Mouse (Mus musculus): ENCODE results near the gene Vtcn1. TPM values are rescaled to one million over a fixed set of nuclear protein-coding genes. Genes with fewer than 3 reads are reported as not detected.
"Not testable (repeated sequence)": the region's sequence is repeated elsewhere in the genome, so short reads cannot be mapped to it uniquely, and the experiment has no call there.

Vtcn1 gene
- polyA plus RNA-seq, 1 experiment from 2014 or later: not detected

DNA sequence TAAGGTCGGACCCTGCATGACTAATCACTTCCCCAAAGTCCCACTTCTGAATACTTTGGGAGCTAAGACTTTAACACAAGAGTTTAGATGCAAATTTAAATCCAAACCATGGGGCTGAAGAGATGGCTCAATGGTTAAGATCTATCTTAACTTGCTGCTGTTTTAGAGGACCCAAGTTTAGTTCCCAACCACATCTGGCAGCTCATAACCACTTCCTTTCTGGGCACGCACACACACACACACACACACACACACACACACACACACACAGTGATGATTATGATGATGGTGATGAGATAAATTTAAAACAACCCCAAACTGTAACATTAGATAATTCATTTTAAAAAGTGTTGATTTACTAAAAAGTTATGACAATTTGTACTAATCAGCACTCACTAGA is 13.4 kb upstream of the Vtcn1 start:
- H3K4me3 ChIP-seq (replicated peaks): no peak overlapping the region
- H3K27ac ChIP-seq: no peak overlapping the region
- H3K4me2 ChIP-seq: no peak overlapping the region
- no peaks in the 10 kb centered on the region for H3K36me3 ChIP-seq (replicated peaks)
- 78% methylated on average over 2 of the region's 2 CpGs for WGBS
- H3K27me3 ChIP-seq: no peaks in the 10 kb centered on the region
- no peak overlapping the region for H3K9ac ChIP-seq
- H3K4me1 ChIP-seq: no peaks in the 10 kb centered on the region
- ATAC-seq (ENCODE audit: low FRiP score): no peak
- no peaks in the 10 kb centered on the region for H3K9me3 ChIP-seq

- not testable (repeated sequence) for H3K27ac ChIP-seq; ATAC-seq (ENCODE audit: low FRiP score); H3K4me1 ChIP-seq; H3K9ac ChIP-seq; H3K36me3 ChIP-seq (replicated peaks); H3K9me3 ChIP-seq; H3K27me3 ChIP-seq; H3K4me2 ChIP-seq; H3K4me3 ChIP-seq (replicated peaks)
- 54% methylated on average over 1 of the region's 1 CpGs for WGBS
Measured at GRCm38 (mm10) chr3:100815490-100815889, 9.8 kb upstream of the Vtcn1 start.

- Histone ChIP-seq H3K9ac (no peak overlapping the region), H3K27ac (no peak overlapping the region), H3K4me1 (no peaks in the 10 kb centered on the region), H3K27me3 (no peaks in the 10 kb centered on the region), H3K9me3 (no peaks in the 10 kb centered on the region), H3K4me2 (no peak overlapping the region), H3K36me3 (replicated peaks) (no peaks in the 10 kb centered on the region), H3K4me3 (replicated peaks) (no peak overlapping the region)
- 78% methylated on average over 4 of the region's 4 CpGs for WGBS
- no peak for ATAC-seq (ENCODE audit: low FRiP score)
Measured at GRCm38 (mm10) chr3:100818709-100819108, 6.5 kb upstream of the Vtcn1 start.

DNA sequence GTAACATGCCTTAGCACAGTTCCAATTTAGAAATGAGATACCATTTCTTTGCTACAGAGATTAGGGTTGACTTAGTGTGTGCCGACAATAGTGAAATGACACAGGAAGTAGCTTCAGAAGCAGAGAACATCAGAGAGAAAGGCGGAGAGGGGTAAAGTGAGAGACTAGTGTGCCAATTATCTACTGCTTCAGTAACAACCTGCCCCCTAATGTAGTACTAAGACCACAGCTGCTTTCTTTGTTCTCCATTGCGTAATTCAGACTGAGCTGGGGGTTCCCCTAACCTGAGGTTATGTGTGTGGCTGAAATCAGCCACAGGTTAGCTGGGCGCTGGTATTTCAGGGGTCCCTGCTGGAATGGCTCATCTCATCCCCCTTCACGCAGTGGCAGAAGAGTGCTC is 5.7 kb upstream of the Vtcn1 start:
- H3K4me3 ChIP-seq (replicated peaks): no peak overlapping the region
- no peak overlapping the region for H3K9ac ChIP-seq
- 95% methylated on average over 5 of the region's 5 CpGs for WGBS
- no peak for ATAC-seq (ENCODE audit: low FRiP score)
- no peak overlapping the region for H3K27ac ChIP-seq
- H3K27me3 ChIP-seq: no peaks in the 10 kb centered on the region
- no peaks in the 10 kb centered on the region for H3K36me3 ChIP-seq (replicated peaks)
- no peak overlapping the region for H3K4me2 ChIP-seq
- no peaks in the 10 kb centered on the region for H3K9me3 ChIP-seq
- H3K4me1 ChIP-seq: no peaks in the 10 kb centered on the region

DNA sequence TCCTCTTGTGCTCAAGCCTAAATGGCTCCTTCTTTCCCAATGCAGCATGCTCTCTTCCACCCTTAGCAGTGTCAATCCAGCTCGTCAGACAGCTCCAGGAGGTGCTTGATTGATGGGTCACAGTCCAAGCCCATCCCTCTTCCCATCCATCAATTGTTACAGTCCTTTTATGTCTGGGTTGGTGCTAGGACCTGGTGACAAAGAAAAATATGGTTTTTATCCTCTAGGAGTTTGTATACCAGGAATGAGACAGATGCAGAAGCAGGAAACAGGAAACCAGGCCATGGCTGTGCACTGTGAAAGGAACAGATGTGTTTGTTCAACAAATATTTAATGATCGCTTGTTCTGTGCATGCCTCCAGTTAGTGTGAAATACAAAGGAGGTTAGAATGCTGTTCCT is 4.4 kb upstream of the Vtcn1 start:
- H3K27ac ChIP-seq: no peak overlapping the region
- WGBS: 75% methylated on average over 2 of the region's 2 CpGs
- H3K4me1 ChIP-seq: no peaks in the 10 kb centered on the region
- ATAC-seq (ENCODE audit: low FRiP score): no peak
- H3K9ac ChIP-seq: no peak overlapping the region
- no peak overlapping the region for H3K4me3 ChIP-seq (replicated peaks)
- H3K4me2 ChIP-seq: no peak overlapping the region
- H3K9me3 ChIP-seq: no peaks in the 10 kb centered on the region
- H3K36me3 ChIP-seq (replicated peaks): no peaks in the 10 kb centered on the region
- no peaks in the 10 kb centered on the region for H3K27me3 ChIP-seq

DNA sequence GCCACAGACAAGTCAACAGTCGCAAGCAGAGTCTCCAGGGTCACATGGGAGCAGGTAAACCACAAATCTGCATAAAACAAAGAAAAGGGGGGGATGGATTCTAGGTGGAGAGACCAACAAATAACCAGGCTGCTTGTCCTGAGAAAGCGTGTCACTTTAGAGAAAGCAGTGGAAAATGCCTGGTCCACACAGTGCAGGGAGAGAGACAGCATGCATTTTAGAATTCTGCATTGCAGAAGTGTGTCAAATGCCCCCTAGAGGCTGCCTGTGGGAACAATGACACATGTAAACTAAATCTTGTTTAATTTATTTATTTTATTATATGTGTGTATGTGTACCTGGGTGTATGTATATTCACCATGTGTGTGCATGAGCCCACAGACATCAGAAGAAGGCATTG is 4.0 kb upstream of the Vtcn1 start:
- Histone ChIP-seq H3K36me3 (replicated peaks) (no peaks in the 10 kb centered on the region), H3K27ac (no peak overlapping the region), H3K27me3 (no peaks in the 10 kb centered on the region), H3K4me1 (no peaks in the 10 kb centered on the region), H3K9me3 (no peaks in the 10 kb centered on the region), H3K4me3 (replicated peaks) (no peak overlapping the region), H3K9ac (no peak overlapping the region), H3K4me2 (no peak overlapping the region)
- WGBS: 76% methylated on average over 2 of the region's 2 CpGs
- ATAC-seq (ENCODE audit: low FRiP score): peak; percentile 41; the same call in 1 of the 2 replicates

DNA sequence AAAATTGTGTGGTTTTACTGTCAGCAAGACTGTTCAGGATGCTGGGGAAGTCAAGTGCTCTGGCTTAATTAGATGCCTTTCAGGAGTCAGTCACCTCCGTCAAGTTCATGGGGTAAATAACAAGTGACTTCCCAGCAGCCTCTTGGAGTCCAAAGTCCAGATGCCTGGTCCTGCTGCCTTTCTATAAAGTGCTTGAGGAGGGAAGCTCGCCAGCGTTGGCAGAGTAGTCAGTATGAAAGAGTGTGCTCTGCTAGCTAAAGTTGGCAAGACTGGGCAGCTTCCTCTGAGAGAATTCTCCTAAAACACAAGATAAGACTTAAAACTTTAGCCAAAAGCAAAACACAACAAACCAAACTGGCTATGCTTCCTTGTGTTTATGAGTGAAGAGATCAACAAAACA is 18.5 kb downstream of the Vtcn1 start:
- H3K4me2 ChIP-seq: no peak overlapping the region
- H3K4me3 ChIP-seq (replicated peaks): no peak overlapping the region
- ATAC-seq (ENCODE audit: low FRiP score): no peak
- H3K4me1 ChIP-seq: no peaks in the 10 kb centered on the region
- H3K36me3 ChIP-seq (replicated peaks): no peaks in the 10 kb centered on the region
- WGBS: 69% methylated on average over 3 of the region's 3 CpGs
- H3K27me3 ChIP-seq: no peaks in the 10 kb centered on the region
- no peak overlapping the region for H3K9ac ChIP-seq
- H3K9me3 ChIP-seq: no peaks in the 10 kb centered on the region
- no peak overlapping the region for H3K27ac ChIP-seq

GRCm38 (mm10) chr3:100844366-100844765 is 19.1 kb downstream of the Vtcn1 start:
- Histone ChIP-seq H3K4me2 (no peak overlapping the region), H3K4me1 (no peaks in the 10 kb centered on the region), H3K36me3 (replicated peaks) (no peaks in the 10 kb centered on the region), H3K27me3 (no peaks in the 10 kb centered on the region), H3K27ac (no peak overlapping the region), H3K4me3 (replicated peaks) (no peak overlapping the region), H3K9me3 (no peaks in the 10 kb centered on the region), H3K9ac (no peak overlapping the region)
- ATAC-seq (ENCODE audit: low FRiP score): no peak
- WGBS: 79% methylated on average over 5 of the region's 5 CpGs

- Histone ChIP-seq H3K9me3 (no peaks in the 10 kb centered on the region), H3K4me1 (no peaks in the 10 kb centered on the region), H3K36me3 (replicated peaks) (no peaks in the 10 kb centered on the region), H3K4me3 (replicated peaks) (no peak overlapping the region), H3K9ac (no peak overlapping the region), H3K27ac (no peak overlapping the region), H3K27me3 (no peaks in the 10 kb centered on the region), H3K4me2 (no peak overlapping the region)
- 94% methylated on average over 7 of the region's 7 CpGs for WGBS
- no peak for ATAC-seq (ENCODE audit: low FRiP score)
Measured at GRCm38 (mm10) chr3:100848348-100848747, 23.1 kb downstream of the Vtcn1 start.

GRCm38 (mm10) chr3:100850468-100850867 is 25.2 kb downstream of the Vtcn1 start:
- H3K4me3 ChIP-seq (replicated peaks): no peak overlapping the region
- H3K27ac ChIP-seq: no peak overlapping the region
- H3K4me1 ChIP-seq: no peaks in the 10 kb centered on the region
- no peaks in the 10 kb centered on the region for H3K27me3 ChIP-seq
- ATAC-seq (ENCODE audit: low FRiP score): no peak
- 85% methylated on average over 6 of the region's 6 CpGs for WGBS
- no peaks in the 10 kb centered on the region for H3K9me3 ChIP-seq
- no peaks in the 10 kb centered on the region for H3K36me3 ChIP-seq (replicated peaks)
- no peak overlapping the region for H3K4me2 ChIP-seq
- no peak overlapping the region for H3K9ac ChIP-seq

- no peaks in the 10 kb centered on the region for H3K36me3 ChIP-seq (replicated peaks)
- no peaks in the 10 kb centered on the region for H3K9me3 ChIP-seq
- H3K27me3 ChIP-seq: no peaks in the 10 kb centered on the region
- WGBS: 66% methylated on average over 9 of the region's 9 CpGs
- H3K4me1 ChIP-seq: no peaks in the 10 kb centered on the region
- no peak overlapping the region for H3K27ac ChIP-seq
- H3K9ac ChIP-seq: no peak overlapping the region
- no peak overlapping the region for H3K4me3 ChIP-seq (replicated peaks)
- no peak overlapping the region for H3K4me2 ChIP-seq
- ATAC-seq (ENCODE audit: low FRiP score): no peak
Measured at GRCm38 (mm10) chr3:100856050-100856815, 31.0 kb downstream of the Vtcn1 start.

- no peak overlapping the region for H3K4me3 ChIP-seq (replicated peaks)
- H3K36me3 ChIP-seq (replicated peaks): no peaks in the 10 kb centered on the region
- H3K4me1 ChIP-seq: peaks cover 5% of the 10 kb centered on the region
- WGBS: 90% methylated on average over 5 of the region's 5 CpGs
- H3K27ac ChIP-seq: no peak overlapping the region
- no peaks in the 10 kb centered on the region for H3K27me3 ChIP-seq
- no peak for ATAC-seq (ENCODE audit: low FRiP score)
- no peaks in the 10 kb centered on the region for H3K9me3 ChIP-seq
- no peak overlapping the region for H3K9ac ChIP-seq
- no peak overlapping the region for H3K4me2 ChIP-seq
Measured at GRCm38 (mm10) chr3:100857139-100857538, 31.9 kb downstream of the Vtcn1 start.

GRCm38 (mm10) chr3:100858334-100859002 is 33.2 kb downstream of the Vtcn1 start:
- WGBS: 91% methylated on average over 5 of the region's 5 CpGs
- Histone ChIP-seq H3K27ac (no peak overlapping the region), H3K4me2 (no peak overlapping the region), H3K9me3 (no peaks in the 10 kb centered on the region), H3K27me3 (no peaks in the 10 kb centered on the region), H3K4me3 (replicated peaks) (no peak overlapping the region), H3K9ac (no peak overlapping the region), H3K36me3 (replicated peaks) (no peaks in the 10 kb centered on the region), H3K4me1 (peaks cover 5% of the 10 kb centered on the region)
- ATAC-seq (ENCODE audit: low FRiP score): no peak

Data from forebrain, embryonic 12.5 days (tissue).